Mouse (Mus musculus): Measurements from ENCODE around the gene Pck1. TPM values are rescaled to one million over a fixed set of nuclear protein-coding genes. Genes with fewer than 3 reads are reported as not detected.
"Not testable (repeated sequence)": the region's sequence is repeated elsewhere in the genome, so short reads cannot be mapped to it uniquely, and the experiment has no call there.

The Pck1 gene
- 0.22 TPM in 1 of 2 replicates, not detected in the other for polyA plus RNA-seq (2015; fragmentation: Nextera tagmentation; extraction: Ambion mirVana)

GRCm38 (mm10) chr2:173152436-173153151 lies at the start of gene Pck1:
Pck1 (plus strand) TSS chr2:173153048.
- no peak for ATAC-seq (ENCODE audit: insufficient number of reproducible peaks, insufficient read depth, low FRiP score, low TSS enrichment, low read depth)
- Histone ChIP-seq H3K27ac (no peak within 1 kb of the TSS), H3K36me3 (no peaks in the 10 kb centered on the region), H3K9me3 (no peaks in the 10 kb centered on the region), H3K27me3 (no peaks in the 10 kb centered on the region), H3K9ac (no peak within 1 kb of the TSS), H3K4me3 (no peak within 1 kb of the TSS), H3K4me2 (no peak within 1 kb of the TSS), H3K4me1 (no peaks in the 10 kb centered on the region)
- WGBS: 85% methylated on average over 13 of the region's 13 CpGs

- Histone ChIP-seq H3K4me3 (no peak overlapping the region), H3K4me1 (0 out of 2 replicates have a peak, but pooled peaks cover 4% of the 10 kb centered on the region), H3K4me2 (no peak overlapping the region), H3K27me3 (peaks cover 11% of the 10 kb centered on the region; the same call in 1 of the 2 replicates), H3K9me3 (no peaks in the 10 kb centered on the region), H3K36me3 (no peaks in the 10 kb centered on the region), H3K27ac (no peak overlapping the region), H3K9ac (no peak overlapping the region)
- WGBS: 84% methylated on average over 9 of the region's 9 CpGs
- no peak for ATAC-seq (ENCODE audit: insufficient number of reproducible peaks, insufficient read depth, low FRiP score, low TSS enrichment, low read depth)
Observed at GRCm38 (mm10) chr2:173106409-173106808, 46.4 kb upstream of the Pck1 start.

GRCm38 (mm10) chr2:173106889-173107785 lies 45.7 kb upstream of the Pck1 start:
- no peak for ATAC-seq (ENCODE audit: insufficient number of reproducible peaks, insufficient read depth, low FRiP score, low TSS enrichment, low read depth)
- no peak overlapping the region for H3K9ac ChIP-seq
- no peaks in the 10 kb centered on the region for H3K9me3 ChIP-seq
- H3K4me3 ChIP-seq: no peak overlapping the region
- no peak overlapping the region for H3K27ac ChIP-seq
- H3K27me3 ChIP-seq: peaks cover 11% of the 10 kb centered on the region; the same call in 1 of the 2 replicates
- H3K36me3 ChIP-seq: no peaks in the 10 kb centered on the region
- H3K4me2 ChIP-seq: no peak overlapping the region
- WGBS: 17% methylated on average over 14 of the region's 14 CpGs
- no peaks in the 10 kb centered on the region for H3K4me1 ChIP-seq

GRCm38 (mm10) chr2:173108509-173109190 lies 44.2 kb upstream of the Pck1 start:
- no peak overlapping the region for H3K27ac ChIP-seq

GRCm38 (mm10) chr2:173109510-173109909 lies 43.3 kb upstream of the Pck1 start:
- 90% methylated on average over 7 of the region's 7 CpGs for WGBS
- no peak overlapping the region for H3K27ac ChIP-seq
- peaks cover 11% of the 10 kb centered on the region; the same call in 1 of the 2 replicates for H3K27me3 ChIP-seq
- no peak overlapping the region for H3K4me2 ChIP-seq
- ATAC-seq (ENCODE audit: insufficient number of reproducible peaks, insufficient read depth, low FRiP score, low TSS enrichment, low read depth): no peak
- no peaks in the 10 kb centered on the region for H3K36me3 ChIP-seq
- H3K9me3 ChIP-seq: no peaks in the 10 kb centered on the region
- no peak overlapping the region for H3K9ac ChIP-seq
- H3K4me3 ChIP-seq: no peak overlapping the region
- no peaks in the 10 kb centered on the region for H3K4me1 ChIP-seq

More at GRCm38 (mm10) chr2:173108509-173109190, 44.2 kb upstream of the Pck1 start:
- H3K4me1 ChIP-seq: no peaks in the 10 kb centered on the region
- 83% methylated on average over 6 of the region's 6 CpGs for WGBS
- no peaks in the 10 kb centered on the region for H3K9me3 ChIP-seq
- no peak overlapping the region for H3K4me3 ChIP-seq
- H3K27me3 ChIP-seq: peaks cover 11% of the 10 kb centered on the region; the same call in 1 of the 2 replicates
- no peak overlapping the region for H3K4me2 ChIP-seq
- H3K9ac ChIP-seq: no peak overlapping the region
- H3K36me3 ChIP-seq: no peaks in the 10 kb centered on the region
- no peak for ATAC-seq (ENCODE audit: insufficient number of reproducible peaks, insufficient read depth, low FRiP score, low TSS enrichment, low read depth)

GRCm38 (mm10) chr2:173110571-173110970 lies 42.3 kb upstream of the Pck1 start:
- Histone ChIP-seq H3K9ac (no peak overlapping the region), H3K4me1 (no peaks in the 10 kb centered on the region), H3K4me3 (no peak overlapping the region), H3K27me3 (peaks cover 11% of the 10 kb centered on the region; the same call in 1 of the 2 replicates), H3K27ac (no peak overlapping the region), H3K4me2 (no peak overlapping the region), H3K9me3 (0 out of 2 replicates have a peak, but pooled peaks cover 3% of the 10 kb centered on the region), H3K36me3 (no peaks in the 10 kb centered on the region)
- no peak for ATAC-seq (ENCODE audit: insufficient number of reproducible peaks, insufficient read depth, low FRiP score, low TSS enrichment, low read depth)
- 86% methylated on average over 9 of the region's 9 CpGs for WGBS

GRCm38 (mm10) chr2:173113796-173114195 lies 39.1 kb upstream of the Pck1 start:
- H3K4me1 ChIP-seq; H3K4me2 ChIP-seq; H3K9ac ChIP-seq; H3K27me3 ChIP-seq; H3K36me3 ChIP-seq; ATAC-seq (ENCODE audit: insufficient number of reproducible peaks, insufficient read depth, low FRiP score, low TSS enrichment, low read depth); H3K4me3 ChIP-seq; H3K9me3 ChIP-seq; H3K27ac ChIP-seq: not testable (repeated sequence)
- 59% methylated on average over 3 of the region's 3 CpGs for WGBS

- Histone ChIP-seq H3K9ac (no peak within 1 kb of the TSS), H3K9me3 (0 out of 2 replicates have a peak, but pooled peaks cover 3% of the 10 kb centered on the region), H3K27ac (no peak within 1 kb of the TSS), H3K27me3 (no peaks in the 10 kb centered on the region), H3K36me3 (no peaks in the 10 kb centered on the region), H3K4me3 (no peak within 1 kb of the TSS), H3K4me1 (0 out of 2 replicates have a peak, but pooled peaks cover 3% of the 10 kb centered on the region), H3K4me2 (no peak within 1 kb of the TSS)
- WGBS: 89% methylated on average over 35 of the region's 35 CpGs
- no peak for ATAC-seq (ENCODE audit: insufficient number of reproducible peaks, insufficient read depth, low FRiP score, low TSS enrichment, low read depth)
Observed at GRCm38 (mm10) chr2:173119023-173119944, 33.6 kb upstream of the Pck1 start, which contains the start of gene Ctcfl. Ctcfl (minus strand) TSS chr2:173119525.

GRCm38 (mm10) chr2:173120117-173120516 lies 32.7 kb upstream of the Pck1 start:
- not testable (repeated sequence) for H3K36me3 ChIP-seq; H3K27me3 ChIP-seq; H3K4me2 ChIP-seq; H3K4me3 ChIP-seq; H3K9ac ChIP-seq; H3K4me1 ChIP-seq; ATAC-seq (ENCODE audit: insufficient number of reproducible peaks, insufficient read depth, low FRiP score, low TSS enrichment, low read depth); H3K9me3 ChIP-seq; H3K27ac ChIP-seq
- 79% methylated on average over 4 of the region's 4 CpGs for WGBS

- no peak overlapping the region for H3K4me2 ChIP-seq
- no peak overlapping the region for H3K4me3 ChIP-seq
- H3K36me3 ChIP-seq: no peaks in the 10 kb centered on the region
- H3K4me1 ChIP-seq: no peaks in the 10 kb centered on the region
- H3K9ac ChIP-seq: no peak overlapping the region
- WGBS: 95% methylated on average over 7 of the region's 7 CpGs
- no peak overlapping the region for H3K27ac ChIP-seq
- no peak for ATAC-seq (ENCODE audit: insufficient number of reproducible peaks, insufficient read depth, low FRiP score, low TSS enrichment, low read depth)
- H3K9me3 ChIP-seq: no peaks in the 10 kb centered on the region; the same call in 1 of the 2 replicates
- H3K27me3 ChIP-seq: no peaks in the 10 kb centered on the region
Observed at GRCm38 (mm10) chr2:173124022-173124735, 28.7 kb upstream of the Pck1 start.

Data from embryonic facial prominence, embryonic 13.5 days (tissue).